ENCODE assay signal across 8 mouse cellular contexts in genomic region chr8:120370461-120370860, GRCm38 (mm10).
A peak's percentile ranks its signal among the peaks of the same experiment; 100 is the strongest.
DNase-seq lines count a peak whose midpoint lies in the region; ATAC-seq and TF ChIP-seq lines count a peak whose summit lies in the region.
"Had no signal": no experiment of that assay in that cellular context is flagged by ENCODE, and none has a peak within 500 bp of the region (broad histone marks: within the 10 kb centered on the region; RNA-seq: fewer than 3 reads in every experiment).

No protein-coding gene starts in this region.

- H3K9me3 ChIP-seq in hindbrain, embryonic 10.5 days: no peaks in the 10 kb centered on the region
- no peaks in the 10 kb centered on the region for H3K9me3 ChIP-seq in hindbrain, embryonic 13.5 days
- no peaks in the 10 kb centered on the region for H3K9me3 ChIP-seq in CH12.LX (replicated peaks; ENCODE audit: low read length)
- H3K9me3 ChIP-seq in intestine, postnatal 0 days (ENCODE audit: control insufficient read depth): no peaks in the 10 kb centered on the region

- H3K4me2 ChIP-seq in hindbrain, embryonic 13.5 days: no peak overlapping the region
- H3K4me2 ChIP-seq in CH12.LX (ENCODE audit: insufficient read depth, low read depth, poor library complexity, severe bottlenecking): no peak overlapping the region
- H3K4me2 ChIP-seq in intestine, postnatal 0 days (replicated peaks; ENCODE audit: low read depth): no peak overlapping the region

- no peaks in the 10 kb centered on the region for H3K36me3 ChIP-seq in hindbrain, embryonic 10.5 days
- no peaks in the 10 kb centered on the region for H3K36me3 ChIP-seq in hindbrain, embryonic 13.5 days
- no peaks in the 10 kb centered on the region for H3K36me3 ChIP-seq in CH12.LX (replicated peaks in 1 of 2; ENCODE audit: control insufficient read depth in 1 of 2, insufficient read depth in 1 of 2, low read length in 1 of 2)
- no peaks in the 10 kb centered on the region for H3K36me3 ChIP-seq in intestine, postnatal 0 days (ENCODE audit: control insufficient read depth, insufficient read depth)

- H3K9ac ChIP-seq in hindbrain, embryonic 13.5 days: no peak overlapping the region
- H3K9ac ChIP-seq in CH12.LX (ENCODE audit: insufficient read depth, low read depth): no peak overlapping the region
- H3K9ac ChIP-seq in intestine, postnatal 0 days (ENCODE audit: low read depth, low read length): no peak overlapping the region

- TF ChIP-seq RAD21 in CH12.LX (IDR thresholded peaks at IDR 0.05; ENCODE audit: low read depth, low read length): peak; percentile 47

- TF ChIP-seq CTCF in CH12.LX (conservative IDR thresholded peaks at IDR 0.05 in 1 of 2, IDR thresholded peaks at IDR 0.05 in 1 of 2; ENCODE audit: low read depth in 2 of 2, low read length in 2 of 2): peak in 1 of 2 experiments; percentile 53; a peak in 2 of 4 replicates
- peak; percentile 51 for TF ChIP-seq CTCF in intestine, postnatal 0 days (IDR thresholded peaks at IDR 0.05; ENCODE audit: low read depth)

- peaks cover 29% of the 10 kb centered on the region for H3K27me3 ChIP-seq in hindbrain, embryonic 10.5 days (ENCODE audit: insufficient read depth, poor library complexity, severe bottlenecking)
- 0 out of 2 replicates have a peak, but pooled peaks cover 5% of the 10 kb centered on the region for H3K27me3 ChIP-seq in hindbrain, embryonic 13.5 days
- H3K27me3 ChIP-seq in CH12.LX (replicated peaks): peaks cover 6% of the 10 kb centered on the region
- H3K27me3 ChIP-seq in intestine, postnatal 0 days (replicated peaks; ENCODE audit: control insufficient read depth, insufficient read depth, low read length): no peaks in the 10 kb centered on the region

- dilution Hi-C loops in CH12.LX (cut with MboI; ENCODE audit: extremely low pct_ligation_motif_present, extremely low pct_unique_long_range_greater_than_20kb, low sequenced_read_pairs): no loop called here

- no peak for DNase-seq in hindbrain, embryonic 10.5 days (ENCODE audit: low spot score)
- peak; percentile 29 for DNase-seq in 3T3-L1 (ENCODE audit: low read depth, low spot score)
- DNase-seq in CH12.LX (ENCODE audit: extremely low read depth): no peak
- no peak for DNase-seq in embryo, embryonic 10.5 days (ENCODE audit: low spot score)
- DNase-seq in urinary bladder, postnatal 36 days (ENCODE audit: low spot score in 2 of 2): no peak
- DNase-seq: spleen, adult 18-20 months had no signal

- in situ Hi-C loops in CH12.LX (cut with MboI; ENCODE audit: low pct_ligation_motif_present, low pct_unique_long_range_greater_than_20kb, low sequenced_read_pairs): no loop called here

- no peak for TF ChIP-seq POLR2A in CH12.LX (IDR thresholded peaks at IDR 0.05; ENCODE audit: low read depth, low read length)

- H3K4me1 ChIP-seq in hindbrain, embryonic 10.5 days (replicated peaks): peaks cover 97% of the 10 kb centered on the region
- peaks cover 69% of the 10 kb centered on the region for H3K4me1 ChIP-seq in hindbrain, embryonic 13.5 days (replicated peaks)
- peaks cover 12 to 42% of the 10 kb centered on the region in 2 experiments for H3K4me1 ChIP-seq in CH12.LX (ENCODE audit: control insufficient read depth in 1 of 2, insufficient read depth in 2 of 2)
- peaks cover 22% of the 10 kb centered on the region for H3K4me1 ChIP-seq in intestine, postnatal 0 days (replicated peaks; ENCODE audit: control insufficient read depth, insufficient read depth, low read length)

- TF ChIP-seq EP300 in CH12.LX (IDR thresholded peaks at IDR 0.05; ENCODE audit: low read length): no peak

- no peaks in the 10 kb centered on the region for H3K79me2 ChIP-seq in CH12.LX (replicated peaks; ENCODE audit: control insufficient read depth, extremely low read depth, insufficient read depth, poor library complexity, severe bottlenecking)

- 68% methylated on average over 4 of the region's 4 CpGs for WGBS in hindbrain, embryonic 10.5 days
- 62% methylated on average over 4 of the region's 4 CpGs for WGBS in hindbrain, embryonic 13.5 days
- 79% methylated on average over 4 of the region's 4 CpGs for WGBS in intestine, postnatal 0 days

- no peak overlapping the region for H3K4me3 ChIP-seq in hindbrain, embryonic 10.5 days
- H3K4me3 ChIP-seq in hindbrain, embryonic 13.5 days: no peak overlapping the region
- no peak overlapping the region for H3K4me3 ChIP-seq in CH12.LX (replicated peaks in 1 of 3; ENCODE audit: low read depth in 2 of 3, low read length in 2 of 3, poor library complexity in 1 of 3)
- no peak overlapping the region for H3K4me3 ChIP-seq in intestine, postnatal 0 days (ENCODE audit: low read depth, low read length)

- H3K27ac ChIP-seq in hindbrain, embryonic 10.5 days: peak overlapping the region; percentile 87
- no peak overlapping the region for H3K27ac ChIP-seq in hindbrain, embryonic 13.5 days
- H3K27ac ChIP-seq in CH12.LX (ENCODE audit: insufficient read depth, low read depth): no peak overlapping the region
- H3K27ac ChIP-seq in intestine, postnatal 0 days (ENCODE audit: low read depth, low read length): no peak overlapping the region

- no peak for ATAC-seq in hindbrain, embryonic 13.5 days (ENCODE audit: low FRiP score)
- no peak for ATAC-seq in intestine, postnatal 0 days

TF ChIP-seq in CH12.LX, 34 proteins besides CTCF, POLR2A, EP300 and RAD21:
- TF ChIP-seq ETS1 (conservative IDR thresholded peaks at IDR 0.05; ENCODE audit: low read depth, low read length) (no peak), SMC3 (IDR thresholded peaks at IDR 0.05; ENCODE audit: low read depth, low read length) (peak; percentile 55)
TF ChIP-seq in CH12.LX: peak in this region for 1.
